Mouse (Mus musculus): ENCODE results near the gene Actbl2. TPM values are rescaled to one million over a fixed set of nuclear protein-coding genes. Genes with fewer than 3 reads are reported as not detected.

Gene Actbl2
- polyA plus RNA-seq, 1 experiment from 2014 or later: not detected

DNA sequence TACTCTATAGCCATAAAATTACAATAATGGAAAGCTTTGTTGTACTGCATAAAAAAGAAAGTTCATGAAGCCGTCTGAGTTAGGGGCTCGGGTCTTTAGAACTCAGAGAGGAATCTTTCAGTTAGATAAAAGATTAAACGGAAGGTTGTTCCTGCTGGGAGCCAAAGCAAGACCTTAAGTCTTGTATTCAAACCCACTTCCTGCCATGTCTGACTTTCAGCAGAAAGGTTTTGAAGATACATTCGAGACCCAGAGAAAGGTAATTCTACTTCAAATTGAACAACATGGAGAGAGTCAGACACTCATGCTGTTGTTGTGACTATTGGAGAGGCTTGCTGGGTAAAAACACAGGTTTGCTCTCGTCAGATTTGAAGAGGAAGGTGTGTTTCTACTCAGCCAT lies 3.0 kb upstream of the Actbl2 start:
- Histone ChIP-seq H3K4me2 (no peak overlapping the region), H3K36me3 (no peaks in the 10 kb centered on the region), H3K4me3 (no peak overlapping the region), H3K9me3 (no peaks in the 10 kb centered on the region), H3K9ac (no peak overlapping the region), H3K4me1 (replicated peaks) (no peaks in the 10 kb centered on the region), H3K27ac (replicated peaks) (no peak overlapping the region), H3K27me3 (no peaks in the 10 kb centered on the region)
- ATAC-seq (ENCODE audit: low read depth): no peak
- WGBS: 49% methylated on average over 5 of the region's 5 CpGs

DNA sequence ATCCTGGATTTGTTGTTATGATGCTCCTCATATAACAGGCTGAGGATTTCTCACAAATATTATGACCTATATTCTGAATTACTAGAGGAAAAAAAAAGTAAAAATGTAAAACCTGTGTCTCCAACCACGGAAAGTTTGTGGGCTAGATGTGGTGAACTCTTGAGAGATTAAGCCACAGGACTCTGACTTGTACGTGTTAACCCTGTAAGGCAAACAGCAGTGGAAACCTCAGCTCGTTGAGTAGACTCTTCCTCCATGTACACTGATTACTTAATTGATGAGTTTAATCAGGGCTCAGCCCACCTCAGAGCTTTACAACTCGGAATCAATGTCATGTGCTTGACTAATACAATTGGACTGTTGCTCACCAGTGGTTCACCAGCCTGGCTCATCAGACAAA lies 3.2 kb downstream of the Actbl2 start:
- no peaks in the 10 kb centered on the region for H3K27me3 ChIP-seq
- 78% methylated on average over 4 of the region's 4 CpGs for WGBS

DNA sequence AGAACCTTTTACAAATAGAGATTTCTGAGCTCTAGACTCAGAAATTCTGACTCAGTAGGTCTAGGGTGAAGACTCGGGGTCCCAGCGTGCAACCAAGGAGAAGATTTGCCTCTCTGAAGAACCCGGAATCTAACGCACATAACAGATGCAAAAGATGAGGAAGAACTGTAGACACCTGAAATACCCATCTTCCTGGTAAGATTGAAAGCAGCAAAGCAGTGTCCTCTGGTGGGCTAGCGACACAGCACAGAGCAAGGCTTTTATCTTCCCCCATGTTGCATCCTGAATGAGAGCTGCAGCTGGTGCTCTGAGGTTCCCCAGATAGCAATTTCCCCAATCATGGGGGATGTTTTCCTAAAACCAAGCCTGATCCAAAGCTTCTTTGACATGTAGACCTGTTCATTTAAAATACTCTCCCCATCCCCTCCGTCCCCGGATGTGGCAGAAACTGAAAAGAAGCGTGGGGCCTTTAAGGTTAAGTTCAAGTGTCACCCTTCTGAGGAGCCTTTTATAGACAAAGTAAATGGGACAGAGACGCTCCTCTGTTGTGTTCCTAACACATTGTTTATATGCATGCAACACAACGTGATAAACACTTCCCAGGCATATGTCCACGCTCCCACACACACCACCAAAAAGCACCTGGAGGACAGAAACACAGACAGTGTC lies 3.7 kb downstream of the Actbl2 start:
- Histone ChIP-seq H3K36me3 (no peaks in the 10 kb centered on the region), H3K4me3 (no peak overlapping the region), H3K4me1 (replicated peaks) (no peaks in the 10 kb centered on the region; the same call in 1 of the 2 replicates), H3K27me3 (no peaks in the 10 kb centered on the region), H3K27ac (replicated peaks) (no peak overlapping the region), H3K9me3 (no peaks in the 10 kb centered on the region), H3K4me2 (no peak overlapping the region), H3K9ac (no peak overlapping the region)
- 75% methylated on average over 11 of the region's 11 CpGs for WGBS
- no peak for ATAC-seq (ENCODE audit: low read depth)

More for the DNA sequence above, 3.2 kb downstream of the Actbl2 start:
- ATAC-seq (ENCODE audit: low read depth): no peak
- no peak overlapping the region for H3K9ac ChIP-seq
- no peaks in the 10 kb centered on the region for H3K36me3 ChIP-seq
- no peaks in the 10 kb centered on the region; the same call in 1 of the 2 replicates for H3K4me1 ChIP-seq (replicated peaks)
- H3K4me2 ChIP-seq: no peak overlapping the region
- H3K4me3 ChIP-seq: no peak overlapping the region
- no peaks in the 10 kb centered on the region for H3K9me3 ChIP-seq
- H3K27ac ChIP-seq (replicated peaks): no peak overlapping the region

DNA sequence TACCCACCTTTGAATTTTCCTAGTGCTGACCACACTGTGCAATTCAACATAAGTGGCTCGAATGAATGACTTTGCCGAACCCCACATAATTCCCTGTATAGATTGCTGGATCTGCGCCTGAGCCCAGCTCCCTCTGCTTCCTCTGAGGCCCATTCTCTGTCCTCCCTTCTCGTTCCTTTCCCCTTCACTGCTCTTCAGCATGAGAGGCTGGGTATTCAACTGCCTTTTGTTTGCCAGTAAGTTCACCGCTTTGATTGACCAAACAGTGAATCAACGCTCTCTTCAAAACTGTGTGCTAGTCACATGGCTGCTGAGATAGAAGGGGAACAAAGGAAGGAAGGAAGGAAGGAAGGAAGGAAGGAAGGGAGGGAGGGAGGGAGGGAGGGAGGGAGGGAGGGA lies 4.3 kb downstream of the Actbl2 start:
- no peak for ATAC-seq (ENCODE audit: low read depth)
- H3K9ac ChIP-seq: no peak overlapping the region
- 49% methylated on average over 6 of the region's 6 CpGs for WGBS
- H3K27ac ChIP-seq (replicated peaks): no peak overlapping the region
- no peak overlapping the region for H3K4me2 ChIP-seq
- H3K36me3 ChIP-seq: no peaks in the 10 kb centered on the region
- no peaks in the 10 kb centered on the region; the same call in 1 of the 2 replicates for H3K4me1 ChIP-seq (replicated peaks)
- H3K27me3 ChIP-seq: no peaks in the 10 kb centered on the region
- no peak overlapping the region for H3K4me3 ChIP-seq
- no peaks in the 10 kb centered on the region for H3K9me3 ChIP-seq

DNA sequence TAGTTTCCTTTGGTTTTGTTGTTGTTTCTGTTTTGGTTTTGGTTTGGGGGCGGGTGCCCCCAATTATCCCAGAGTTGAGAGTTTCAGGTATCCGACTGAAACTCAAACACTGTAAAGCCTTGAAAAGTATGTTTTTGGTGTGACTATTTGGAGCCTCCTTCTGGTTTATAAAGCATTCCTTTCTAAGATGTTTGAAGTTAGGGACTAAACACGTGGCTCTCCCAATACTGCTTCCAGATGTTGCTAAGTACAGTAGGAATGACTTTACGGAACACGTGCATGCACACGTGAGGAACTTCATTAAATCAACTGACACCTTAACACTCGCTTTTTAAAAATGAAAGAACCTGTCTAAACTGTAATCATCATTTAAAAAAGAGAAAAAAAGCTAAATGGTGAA lies 4.9 kb downstream of the Actbl2 start:
- WGBS: 85% methylated on average over 7 of the region's 7 CpGs
- no peak overlapping the region for H3K27ac ChIP-seq (replicated peaks)
- no peaks in the 10 kb centered on the region; the same call in 1 of the 2 replicates for H3K4me1 ChIP-seq (replicated peaks)
- H3K36me3 ChIP-seq: no peaks in the 10 kb centered on the region
- H3K4me2 ChIP-seq: no peak overlapping the region
- no peak overlapping the region for H3K9ac ChIP-seq
- no peak overlapping the region for H3K4me3 ChIP-seq
- H3K27me3 ChIP-seq: no peaks in the 10 kb centered on the region
- no peaks in the 10 kb centered on the region for H3K9me3 ChIP-seq
- no peak for ATAC-seq (ENCODE audit: low read depth)

DNA sequence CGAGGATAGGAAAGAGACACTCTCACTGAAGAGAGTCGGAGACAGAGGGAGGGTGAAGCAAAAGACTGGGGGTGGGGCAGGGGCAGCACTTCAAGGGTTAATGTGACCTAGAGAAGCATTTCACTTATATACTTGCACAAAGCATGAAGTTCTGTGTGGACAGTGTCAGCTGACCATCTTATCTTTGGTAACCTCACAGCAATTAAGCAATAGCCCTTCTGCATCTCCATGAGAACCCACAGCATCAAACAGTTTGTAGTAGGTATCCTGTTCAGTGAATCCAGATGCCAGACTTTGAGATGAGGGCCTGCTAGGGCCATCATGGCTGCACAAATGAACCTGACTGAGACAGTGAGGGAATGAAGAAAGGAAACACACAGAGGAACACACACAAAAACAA lies 8.4 kb downstream of the Actbl2 start:
- no peaks in the 10 kb centered on the region for H3K36me3 ChIP-seq
- WGBS: 81% methylated on average over 2 of the region's 2 CpGs
- H3K9me3 ChIP-seq: no peaks in the 10 kb centered on the region
- no peak overlapping the region for H3K9ac ChIP-seq
- H3K27ac ChIP-seq (replicated peaks): no peak overlapping the region
- no peak overlapping the region for H3K4me3 ChIP-seq
- ATAC-seq (ENCODE audit: low read depth): no peak
- H3K4me1 ChIP-seq (replicated peaks): no peaks in the 10 kb centered on the region; the same call in 1 of the 2 replicates
- H3K27me3 ChIP-seq: no peaks in the 10 kb centered on the region
- no peak overlapping the region for H3K4me2 ChIP-seq

DNA sequence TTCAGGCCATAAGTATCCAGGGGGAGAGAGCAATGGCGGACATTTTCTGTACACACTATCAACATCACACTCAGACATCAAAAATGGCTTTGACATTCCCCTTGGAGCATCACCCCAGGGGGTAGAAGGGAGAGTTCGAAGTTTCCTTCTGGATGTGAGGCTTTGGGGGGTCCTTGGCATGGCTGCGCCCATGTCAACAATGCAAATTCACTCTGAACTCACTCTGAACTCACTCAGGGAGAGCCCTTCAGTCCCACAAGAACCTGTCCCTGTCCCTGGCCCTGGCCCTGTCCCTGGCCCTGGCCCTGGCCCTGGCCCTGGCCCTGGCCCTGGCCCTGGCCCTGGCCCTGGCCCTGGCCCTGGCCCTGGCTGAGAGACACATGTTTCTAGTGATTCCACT lies 8.9 kb downstream of the Actbl2 start:
- no peaks in the 10 kb centered on the region for H3K36me3 ChIP-seq
- no peak overlapping the region for H3K4me3 ChIP-seq
- H3K27me3 ChIP-seq: no peaks in the 10 kb centered on the region
- H3K9me3 ChIP-seq: no peaks in the 10 kb centered on the region
- no peak for ATAC-seq (ENCODE audit: low read depth)
- WGBS: 85% methylated on average over 3 of the region's 3 CpGs
- no peak overlapping the region for H3K9ac ChIP-seq
- no peak overlapping the region for H3K4me2 ChIP-seq
- no peaks in the 10 kb centered on the region; the same call in 1 of the 2 replicates for H3K4me1 ChIP-seq (replicated peaks)
- no peak overlapping the region for H3K27ac ChIP-seq (replicated peaks)

DNA sequence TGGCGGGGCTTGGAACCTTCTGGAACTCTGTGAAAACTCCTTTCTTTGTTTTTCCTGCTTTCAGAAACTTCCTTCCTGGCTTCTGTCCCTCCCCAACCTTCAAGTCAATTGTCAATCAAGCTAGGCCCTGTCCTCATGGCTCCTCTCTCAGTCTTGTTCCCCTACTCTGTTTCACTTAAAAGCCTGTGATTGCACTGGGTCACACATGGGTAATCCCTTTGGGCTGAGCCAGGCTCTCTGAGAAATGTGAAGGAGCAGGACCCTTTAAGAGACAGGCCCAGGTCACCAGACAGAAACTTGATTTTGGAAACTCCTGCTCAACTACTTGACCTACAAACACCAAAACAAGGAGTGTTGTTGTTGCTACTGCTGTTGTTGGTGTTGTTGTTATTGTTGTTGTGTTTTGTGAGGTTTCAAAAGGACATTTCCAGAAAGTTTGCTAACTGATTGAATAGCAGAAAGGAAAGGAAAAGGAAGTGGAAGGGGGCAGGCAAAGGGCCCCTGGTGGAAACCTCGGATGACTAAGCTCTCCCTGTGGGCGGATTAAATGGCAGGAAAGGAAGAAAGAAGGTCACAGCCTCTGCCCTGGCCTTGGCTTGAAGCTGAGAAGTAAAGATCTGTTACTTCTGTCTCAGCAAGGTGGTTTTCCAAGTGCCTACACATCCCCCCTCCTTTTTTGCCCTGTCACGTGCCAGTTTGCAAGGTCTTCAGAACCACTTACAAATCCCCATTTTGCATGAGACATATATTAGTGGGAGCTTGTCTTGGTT lies 10.6 kb downstream of the Actbl2 start:
- no peaks in the 10 kb centered on the region; the same call in 1 of the 2 replicates for H3K4me1 ChIP-seq (replicated peaks)
- H3K9ac ChIP-seq: no peak overlapping the region
- no peak overlapping the region for H3K27ac ChIP-seq (replicated peaks)
- H3K4me3 ChIP-seq: no peak overlapping the region
- H3K27me3 ChIP-seq: no peaks in the 10 kb centered on the region
- no peaks in the 10 kb centered on the region for H3K36me3 ChIP-seq
- 72% methylated on average over 4 of the region's 4 CpGs for WGBS
- H3K9me3 ChIP-seq: no peaks in the 10 kb centered on the region
- ATAC-seq (ENCODE audit: low read depth): no peak
- no peak overlapping the region for H3K4me2 ChIP-seq

DNA sequence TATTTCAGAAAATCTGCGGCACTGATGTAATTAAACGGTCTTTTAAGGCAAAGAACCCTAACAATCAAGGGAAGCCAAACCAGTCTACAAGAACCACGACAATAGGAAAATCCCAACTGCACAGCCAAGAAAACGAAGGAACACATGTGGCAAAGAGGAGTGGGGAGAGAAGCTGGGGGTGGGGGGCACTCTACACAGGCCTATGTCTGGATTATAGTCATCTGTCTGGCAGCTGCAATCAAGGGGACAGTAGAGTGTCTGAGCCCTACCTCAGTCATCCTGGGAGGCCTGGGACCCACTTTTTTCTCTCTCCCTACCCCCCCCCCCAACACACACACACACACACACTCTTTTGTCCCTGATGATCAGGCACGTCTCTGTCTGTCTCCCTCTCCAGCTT lies 12.0 kb downstream of the Actbl2 start:
- WGBS: 68% methylated on average over 5 of the region's 5 CpGs
- Histone ChIP-seq H3K9ac (no peak overlapping the region), H3K4me2 (no peak overlapping the region), H3K4me1 (replicated peaks) (no peaks in the 10 kb centered on the region; the same call in 1 of the 2 replicates), H3K4me3 (no peak overlapping the region), H3K36me3 (no peaks in the 10 kb centered on the region), H3K9me3 (no peaks in the 10 kb centered on the region), H3K27ac (replicated peaks) (no peak overlapping the region), H3K27me3 (no peaks in the 10 kb centered on the region)
- no peak for ATAC-seq (ENCODE audit: low read depth)

DNA sequence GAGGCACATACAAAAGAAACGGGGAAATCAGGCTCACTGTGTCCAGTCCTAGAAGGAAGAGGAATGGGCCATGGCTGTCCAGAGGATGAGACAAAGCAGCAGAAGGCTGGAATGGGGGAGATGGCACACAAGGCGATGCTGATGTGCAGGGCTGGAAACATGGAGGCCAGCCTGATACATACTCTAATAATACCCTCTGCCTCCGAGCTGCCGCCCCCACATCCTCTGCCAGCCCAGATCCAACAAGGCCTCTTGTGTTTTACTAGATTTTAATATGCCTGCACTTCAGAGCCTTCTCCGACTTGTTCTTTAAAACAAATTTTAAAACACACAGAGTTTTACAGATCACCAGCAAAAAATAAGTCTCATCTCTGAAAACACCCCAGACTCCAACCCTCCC lies 14.2 kb downstream of the Actbl2 start:
- H3K9me3 ChIP-seq: no peaks in the 10 kb centered on the region
- 84% methylated on average over 5 of the region's 5 CpGs for WGBS
- no peak overlapping the region for H3K27ac ChIP-seq (replicated peaks)
- no peaks in the 10 kb centered on the region; the same call in 1 of the 2 replicates for H3K4me1 ChIP-seq (replicated peaks)
- H3K27me3 ChIP-seq: no peaks in the 10 kb centered on the region
- ATAC-seq (ENCODE audit: low read depth): no peak
- no peak overlapping the region for H3K4me2 ChIP-seq
- no peak overlapping the region for H3K9ac ChIP-seq
- H3K36me3 ChIP-seq: no peaks in the 10 kb centered on the region
- H3K4me3 ChIP-seq: no peak overlapping the region

DNA sequence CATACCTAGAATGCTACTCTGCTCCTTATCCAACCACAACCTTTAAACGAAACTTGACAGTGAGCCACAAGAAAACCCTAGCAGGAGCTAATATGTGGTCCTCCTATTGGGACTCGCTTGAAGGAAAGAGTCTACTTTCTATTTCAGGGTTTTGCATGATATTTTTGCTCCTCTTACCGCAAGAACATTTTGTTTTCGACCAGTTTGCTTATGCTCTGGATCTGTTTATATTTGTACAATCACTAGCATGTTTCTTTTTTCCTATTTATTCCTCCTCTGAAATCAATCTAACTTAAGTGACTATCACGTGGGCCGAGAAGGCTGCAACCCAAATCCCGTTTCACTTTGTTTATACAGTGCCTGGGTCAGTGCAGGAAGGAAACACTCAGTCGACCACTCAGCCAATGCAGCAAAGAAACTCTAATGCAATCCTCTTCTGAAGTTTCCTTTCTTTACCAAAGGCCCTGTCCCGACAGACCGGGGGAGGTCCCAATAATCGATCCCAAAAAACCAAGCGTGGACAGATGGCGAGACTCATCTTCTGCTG lies 15.0 kb downstream of the Actbl2 start:
- H3K9me3 ChIP-seq: no peaks in the 10 kb centered on the region
- ATAC-seq (ENCODE audit: low read depth): no peak
- H3K4me3 ChIP-seq: no peak overlapping the region
- WGBS: 85% methylated on average over 13 of the region's 13 CpGs
- no peaks in the 10 kb centered on the region for H3K27me3 ChIP-seq
- H3K9ac ChIP-seq: no peak overlapping the region
- H3K4me2 ChIP-seq: no peak overlapping the region
- no peaks in the 10 kb centered on the region; the same call in 1 of the 2 replicates for H3K4me1 ChIP-seq (replicated peaks)
- H3K27ac ChIP-seq (replicated peaks): no peak overlapping the region
- H3K36me3 ChIP-seq: no peaks in the 10 kb centered on the region

DNA sequence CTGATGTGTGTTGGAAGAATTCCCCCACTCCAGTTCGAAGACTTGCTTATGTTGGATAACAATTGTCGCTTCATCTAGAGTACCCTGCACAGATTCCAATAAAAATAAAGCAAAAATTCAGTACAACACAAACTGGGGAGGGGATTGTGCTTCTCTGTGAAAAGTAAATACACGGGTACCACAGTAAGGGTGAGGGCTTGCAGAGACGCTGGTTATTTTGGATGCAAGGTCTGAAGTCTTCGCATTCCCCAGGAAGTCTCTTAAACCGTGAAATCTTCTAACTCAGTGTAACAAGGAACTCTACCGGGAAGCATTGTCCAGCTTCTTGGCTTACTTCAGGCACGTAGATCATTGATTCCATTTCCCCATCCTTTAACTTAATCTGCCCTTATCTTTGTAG lies 17.1 kb downstream of the Actbl2 start:
- WGBS: 51% methylated on average over 8 of the region's 8 CpGs
- Histone ChIP-seq H3K27ac (replicated peaks) (no peak overlapping the region), H3K9me3 (no peaks in the 10 kb centered on the region), H3K4me3 (no peak overlapping the region), H3K4me1 (replicated peaks) (no peaks in the 10 kb centered on the region; the same call in 1 of the 2 replicates), H3K27me3 (no peaks in the 10 kb centered on the region), H3K9ac (no peak overlapping the region), H3K36me3 (no peaks in the 10 kb centered on the region), H3K4me2 (no peak overlapping the region)
- no peak for ATAC-seq (ENCODE audit: low read depth)

All from neural tube, embryonic 13.5 days (tissue).